Mouse (Mus musculus) intestine, postnatal 0 days (tissue): Measurements from ENCODE around the gene Csrp3. TPM values are rescaled to one million over a fixed set of nuclear protein-coding genes. Genes with fewer than 3 reads are reported as not detected.

Experiments used
- ATAC-seq: fragments of 200-750 bp; cut with Nextera tagmentation; 2 replicates; pipeline ENCODE4 v1.8.0; 2017; ENCODE audit warnings: mild to moderate bottlenecking, moderate TSS enrichment, moderate library complexity
- H3K27ac ChIP-seq: fragments of 300-500 bp; sonication (generic); 2 replicates; pipeline ENCODE4 v1.5.1; 2014; ENCODE audit warnings: mild to moderate bottlenecking, low read depth, low read length, moderate library complexity
- H3K27me3 ChIP-seq: fragments of 300-500 bp; sonication (generic); replicated peaks from 2 replicates; pipeline ENCODE4 v1.6.1; 2014; ENCODE audit warnings: low read length, mixed read lengths; ENCODE audit not compliant: control insufficient read depth, insufficient read depth
- H3K36me3 ChIP-seq: fragments of 300-500 bp; sonication (generic); 2 replicates; pipeline ENCODE4 v1.6.1; 2014; ENCODE audit warnings: mild to moderate bottlenecking, moderate library complexity; ENCODE audit not compliant: control insufficient read depth, insufficient read depth
- H3K4me1 ChIP-seq: fragments of 300-500 bp; sonication (generic); replicated peaks from 2 replicates; pipeline ENCODE4 v1.6.1; 2014; ENCODE audit warnings: antibody characterized with exemption, low read length, mixed read lengths; ENCODE audit not compliant: control insufficient read depth, insufficient read depth
- H3K4me2 ChIP-seq: fragments of 300-500 bp; sonication (generic); replicated peaks from 2 replicates; pipeline ENCODE4 v1.6.1; 2014; ENCODE audit warnings: low read depth, mild to moderate bottlenecking, moderate library complexity
- H3K4me3 ChIP-seq: fragments of 300-500 bp; sonication (generic); 2 replicates; pipeline ENCODE4 v1.5.1; 2014; ENCODE audit warnings: low read depth, low read length
- H3K9ac ChIP-seq: fragments of 300-500 bp; sonication (generic); 2 replicates; pipeline ENCODE4 v1.6.1; 2014; ENCODE audit warnings: mild to moderate bottlenecking, low read depth, low read length
- H3K9me3 ChIP-seq: fragments of 300-500 bp; sonication (generic); 2 replicates; pipeline ENCODE4 v1.6.1; 2016; ENCODE audit warnings: mixed run types; ENCODE audit not compliant: control insufficient read depth
- CTCF ChIP-seq: sonication (generic); IDR thresholded peaks from 2 replicates; pipeline ENCODE4 v1.5.1; 2016; ENCODE audit warnings: low read depth, mild to moderate bottlenecking, control low read depth, antibody characterized with exemption, moderate library complexity
- WGBS: fragments of 180-500 bp; shearing (Covaris S2); extraction: QIAGEN DNeasy Blood & Tissue Kit; methylation state at CpG from one replicate; pipeline ENCODE4 v1.1.7; 2014; 5-methylcytosine and 5-hydroxymethylcytosine counted together
- polyA plus RNA-seq: library from polyadenylated mRNA; unstranded; fragments of >200 nt; fragmentation: Nextera tagmentation; extraction: Ambion mirVana; gene quantifications from 2 replicates; pipeline ENCODE4 v1.2.1, GENCODE M21; 2015

Gene Csrp3
- polyA plus RNA-seq, 1 experiment from 2014 or later, result 5.8 TPM

GRCm38 (mm10) chr7:48838434-48838833, 9.4 kb downstream of the Csrp3 start:
- Histone ChIP-seq H3K4me2 (no peak overlapping the region), H3K9ac (no peak overlapping the region), H3K4me3 (no peak overlapping the region), H3K9me3 (no peaks in the 10 kb centered on the region), H3K27ac (no peak overlapping the region), H3K27me3 (no peaks in the 10 kb centered on the region), H3K36me3 (no peaks in the 10 kb centered on the region), H3K4me1 (no peaks in the 10 kb centered on the region)
- TF ChIP-seq CTCF, result peak; percentile 48; the same call in 1 of the 2 replicates
- ATAC-seq, result no peak
- WGBS, result 56% methylated on average over 2 of the region's 2 CpGs

GRCm38 (mm10) chr7:48836949-48837348, 10.9 kb downstream of the Csrp3 start:
- no peak overlapping the region for H3K9ac ChIP-seq
- no peaks in the 10 kb centered on the region for H3K27me3 ChIP-seq
- no peaks in the 10 kb centered on the region for H3K36me3 ChIP-seq
- WGBS, result 69% methylated on average over 6 of the region's 6 CpGs
- no peak overlapping the region for H3K4me3 ChIP-seq
- H3K4me1 ChIP-seq, result no peaks in the 10 kb centered on the region
- no peak overlapping the region for H3K4me2 ChIP-seq
- H3K9me3 ChIP-seq, result no peaks in the 10 kb centered on the region
- TF ChIP-seq CTCF, result no peak
- ATAC-seq, result no peak
- H3K27ac ChIP-seq, result no peak overlapping the region

- Histone ChIP-seq H3K4me1 (no peaks in the 10 kb centered on the region), H3K27ac (no peak overlapping the region), H3K9ac (no peak overlapping the region), H3K4me2 (no peak overlapping the region), H3K36me3 (no peaks in the 10 kb centered on the region), H3K4me3 (no peak overlapping the region), H3K27me3 (no peaks in the 10 kb centered on the region), H3K9me3 (no peaks in the 10 kb centered on the region)
- ATAC-seq, result no peak
- TF ChIP-seq CTCF, result no peak
- WGBS, result 84% methylated on average over 12 of the region's 12 CpGs
These were observed 12.7 kb downstream of the Csrp3 start for GRCm38 (mm10) chr7:48834989-48835626.

GRCm38 (mm10) chr7:48834371-48834970, 13.4 kb downstream of the Csrp3 start:
- Histone ChIP-seq H3K9me3 (no peaks in the 10 kb centered on the region), H3K4me2 (no peak overlapping the region), H3K36me3 (no peaks in the 10 kb centered on the region), H3K4me3 (no peak overlapping the region), H3K4me1 (no peaks in the 10 kb centered on the region), H3K27me3 (no peaks in the 10 kb centered on the region), H3K9ac (no peak overlapping the region), H3K27ac (no peak overlapping the region)
- 71% methylated on average over 4 of the region's 4 CpGs for WGBS
- no peak for TF ChIP-seq CTCF
- no peak for ATAC-seq

GRCm38 (mm10) chr7:48832735-48833134, 15.1 kb downstream of the Csrp3 start:
- Histone ChIP-seq H3K9me3 (no peaks in the 10 kb centered on the region), H3K4me3 (no peak overlapping the region), H3K4me1 (no peaks in the 10 kb centered on the region), H3K9ac (no peak overlapping the region), H3K4me2 (no peak overlapping the region), H3K27me3 (no peaks in the 10 kb centered on the region), H3K36me3 (peaks cover 6% of the 10 kb centered on the region), H3K27ac (no peak overlapping the region)
- TF ChIP-seq CTCF, result no peak
- 64% methylated on average over 1 of the region's 1 CpGs for WGBS
- no peak for ATAC-seq

GRCm38 (mm10) chr7:48830395-48830794, 17.4 kb downstream of the Csrp3 start:
- Histone ChIP-seq H3K4me1 (no peaks in the 10 kb centered on the region), H3K9me3 (no peaks in the 10 kb centered on the region), H3K27me3 (no peaks in the 10 kb centered on the region), H3K36me3 (peaks cover 26% of the 10 kb centered on the region), H3K9ac (no peak overlapping the region), H3K27ac (no peak overlapping the region), H3K4me2 (no peak overlapping the region), H3K4me3 (no peak overlapping the region)
- no peak for ATAC-seq
- no peak for TF ChIP-seq CTCF
- 35% methylated on average over 2 of the region's 2 CpGs for WGBS
